Mouse (Mus musculus): ENCODE measurements at regions not wholly inside any gene's neighbourhood (a gene's known extent, or its start where the extent isn't known, plus 50 kb on each side); places are given as distances from the start of the nearest gene placed in this dataset.

GRCm38 (mm10) chr1:137738157-137738851 is 437.2 kb downstream of the Ptprc start:
- no peak for DNase-seq

GRCm38 (mm10) chr1:137703882-137704281 is 471.6 kb downstream of the Ptprc start:
- no peak for DNase-seq

- no peak for DNase-seq
These were observed 476.6 kb downstream of the Ptprc start for GRCm38 (mm10) chr1:137698876-137699275.

- DNase-seq = no peak
These were observed 478.2 kb downstream of the Ptprc start for GRCm38 (mm10) chr1:137697289-137697688.

DNA sequence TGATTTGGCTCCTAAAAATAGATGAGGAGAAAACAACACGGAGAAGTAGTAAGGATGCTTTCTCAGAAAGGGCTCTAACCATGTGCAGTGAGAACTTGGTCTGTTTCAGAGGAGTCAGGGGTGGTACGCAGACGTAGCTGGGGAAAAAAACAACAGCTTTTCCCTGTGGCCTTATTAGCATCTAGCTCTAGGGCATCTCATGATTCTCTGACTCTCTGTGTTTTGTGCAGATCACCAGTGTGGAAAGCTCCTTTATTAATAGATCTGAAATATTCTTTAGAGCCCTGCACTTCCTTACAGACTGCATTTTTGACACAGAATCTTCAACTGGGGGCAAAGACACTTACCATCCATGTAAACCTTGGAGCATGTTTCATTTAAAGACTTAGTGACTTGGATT is 478.7 kb downstream of the Ptprc start:
- no peak for DNase-seq

GRCm38 (mm10) chr1:137695751-137696150 is 479.8 kb downstream of the Ptprc start:
- no peak for DNase-seq

GRCm38 (mm10) chr1:137692525-137692924 is 483.0 kb downstream of the Ptprc start:
- no peak for DNase-seq

- DNase-seq = no peak
These were observed 484.5 kb downstream of the Ptprc start for GRCm38 (mm10) chr1:137690860-137691595.

DNA sequence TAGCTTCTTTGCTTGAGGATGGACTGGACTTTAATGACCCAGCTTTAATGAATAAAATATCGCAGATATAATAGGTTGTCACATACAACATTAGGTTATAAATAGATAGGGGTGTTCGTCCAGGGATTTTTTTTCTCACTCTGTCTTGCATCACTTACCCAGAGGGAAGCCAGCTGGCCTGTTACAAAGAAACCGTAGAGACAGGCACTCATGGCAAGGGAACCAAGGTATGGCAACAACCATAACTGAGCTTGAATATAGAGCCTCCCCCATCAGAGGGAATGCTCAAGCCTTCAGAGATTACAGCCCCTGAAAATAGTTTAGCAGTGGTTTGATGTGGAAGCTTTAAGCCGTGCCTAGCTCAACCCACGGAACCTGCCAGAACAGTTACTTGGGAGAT is 504.9 kb downstream of the Ptprc start:
- DNase-seq = no peak

DNA sequence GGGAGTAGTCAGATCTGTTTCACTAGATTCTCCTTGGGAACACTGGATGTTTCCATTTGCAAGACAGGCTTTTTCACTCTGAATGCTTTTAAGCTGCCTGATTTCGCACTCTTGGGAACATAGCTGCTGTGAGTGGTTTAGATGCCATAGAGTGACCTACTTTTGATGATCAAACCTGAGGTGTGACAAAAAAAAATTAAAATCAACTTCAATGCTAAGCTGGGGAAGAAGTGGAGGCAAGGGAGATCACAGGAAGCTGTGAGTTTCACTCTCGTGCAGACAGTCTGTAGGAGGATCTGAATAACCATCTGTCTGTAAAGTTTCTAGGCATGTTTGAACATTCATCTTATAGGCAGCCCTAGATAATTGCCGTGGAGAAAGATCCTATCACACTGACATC is 505.7 kb downstream of the Ptprc start:
- peak; percentile 12 for DNase-seq

- DNase-seq = peak; percentile 30
These were observed 517.4 kb downstream of the Ptprc start for GRCm38 (mm10) chr1:137658141-137658540.

GRCm38 (mm10) chr1:137656900-137657458 is 518.5 kb downstream of the Ptprc start:
- DNase-seq = peak; percentile 11

- no peak for DNase-seq
These were observed 521.3 kb downstream of the Ptprc start for GRCm38 (mm10) chr1:137654171-137654570.

DNA sequence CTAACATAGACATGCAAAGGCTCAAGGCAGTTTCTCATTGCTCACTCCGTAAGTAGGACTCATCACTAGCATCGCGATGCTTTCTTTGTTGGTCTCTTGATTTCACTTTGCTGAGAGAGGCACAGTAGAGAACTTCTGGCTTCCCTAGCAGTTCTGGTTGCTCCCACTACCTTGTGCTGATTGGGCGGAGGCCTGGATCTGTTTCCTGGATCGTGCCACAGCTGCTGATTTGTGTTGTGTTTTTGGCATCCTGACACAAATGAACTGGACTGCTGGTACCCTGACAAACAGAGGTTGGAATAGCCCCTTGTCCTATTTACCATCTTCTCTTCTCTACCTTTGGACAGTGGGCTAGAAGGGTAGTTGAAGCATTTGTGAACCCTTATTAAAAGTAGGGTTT is 522.0 kb downstream of the Ptprc start:
- no peak for DNase-seq

- DNase-seq = no peak
These were observed 524.9 kb downstream of the Ptprc start for GRCm38 (mm10) chr1:137650629-137651028.

DNA sequence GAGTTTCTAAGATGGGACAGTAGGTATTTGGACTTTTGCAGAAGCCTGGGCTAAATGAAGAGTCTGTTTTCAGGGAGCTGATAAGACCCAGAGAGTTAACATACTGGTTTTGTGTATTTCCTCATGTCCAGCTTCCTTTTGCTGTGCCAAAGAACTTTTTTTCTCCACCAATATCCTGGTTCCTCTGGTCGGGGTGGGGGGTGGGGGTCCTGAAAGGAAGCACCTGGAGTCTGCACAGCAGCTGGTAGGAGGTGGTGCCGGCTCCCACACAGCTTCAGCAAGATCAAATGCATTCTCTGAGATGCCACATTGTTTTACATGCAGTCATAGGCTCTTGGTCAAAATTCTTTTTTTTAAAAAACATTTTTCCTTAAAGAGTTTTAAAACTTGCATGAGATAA is 525.4 kb downstream of the Ptprc start:
- no peak for DNase-seq

DNA sequence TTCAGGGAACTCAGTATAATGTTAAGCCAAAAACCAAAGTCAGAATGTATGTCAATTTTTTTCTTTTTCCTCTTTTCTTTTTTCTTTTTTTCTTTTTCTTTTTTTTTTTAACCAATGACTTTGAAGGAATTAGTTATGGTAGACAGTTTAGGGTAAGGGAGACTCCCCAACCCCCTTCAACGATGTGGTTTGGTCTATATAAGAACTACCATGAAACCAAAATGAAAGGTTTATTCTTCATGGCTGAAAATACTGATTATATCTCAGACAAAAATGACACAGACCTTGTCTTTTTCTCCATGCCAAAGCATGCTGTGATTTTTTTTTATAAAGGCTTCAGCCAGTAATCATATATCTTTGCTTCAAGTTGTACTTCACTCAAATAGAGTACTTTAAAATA is 526.7 kb downstream of the Ptprc start:
- DNase-seq = no peak

DNA sequence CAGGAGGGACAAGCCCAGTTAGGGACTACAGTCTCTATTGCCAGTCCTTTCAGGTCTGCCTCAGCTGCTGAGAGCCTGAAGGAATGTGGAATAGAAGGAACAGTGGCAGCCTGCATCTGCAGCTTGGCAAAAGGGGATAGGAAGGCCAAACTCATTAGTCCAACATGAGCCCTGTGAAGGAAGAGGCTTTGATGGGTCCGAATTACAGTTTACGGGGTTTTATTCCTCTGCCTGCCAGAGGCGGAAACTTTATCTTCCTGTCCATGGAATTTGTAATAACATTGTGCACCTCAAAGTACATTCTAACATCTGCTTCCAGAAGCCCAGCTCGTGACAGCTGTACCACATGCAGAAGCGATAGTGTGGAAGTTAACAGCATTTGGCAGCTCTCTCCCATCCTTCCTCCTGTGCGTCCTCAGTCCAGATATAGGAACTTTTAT is 530.9 kb downstream of the Ptprc start:
- DNase-seq = no peak

DNA sequence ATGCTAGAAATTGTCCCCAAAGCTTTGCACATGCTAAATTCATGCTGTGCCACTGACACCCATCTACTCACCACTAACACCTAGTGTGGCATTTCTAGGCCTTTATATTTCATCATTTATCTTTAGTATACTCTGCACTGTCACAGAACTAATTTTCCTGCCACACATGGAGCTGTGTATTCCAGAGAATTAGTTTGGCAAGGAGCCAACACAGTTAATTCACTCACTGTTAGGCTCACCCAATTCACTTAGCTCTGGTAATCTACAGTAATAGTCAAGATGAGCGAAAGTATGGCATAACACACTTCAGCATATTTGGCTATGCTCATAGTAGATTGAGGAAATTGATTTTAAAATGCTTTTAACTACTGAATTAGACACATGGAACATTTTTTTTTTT is 532.0 kb downstream of the Ptprc start:
- no peak for DNase-seq

DNA sequence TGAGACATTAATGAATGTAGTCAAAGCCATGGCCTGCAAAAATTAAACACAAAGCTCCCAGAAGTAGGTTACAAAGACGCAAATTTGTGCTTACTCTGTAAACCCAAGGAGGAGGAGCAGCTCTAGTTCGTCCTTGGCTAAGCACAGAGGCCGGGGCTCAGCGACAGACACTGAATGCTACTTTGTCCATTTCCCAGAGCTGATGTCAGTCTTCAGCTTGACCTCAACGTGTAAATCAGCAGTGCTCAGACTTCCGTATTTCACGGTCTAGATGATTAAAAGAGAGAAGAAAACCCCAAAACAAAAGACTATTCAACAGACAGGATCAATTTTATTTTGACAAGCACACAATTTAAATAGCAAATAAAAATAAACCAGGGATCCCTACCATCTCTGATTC is 534.7 kb downstream of the Ptprc start:
- DNase-seq = no peak

DNA sequence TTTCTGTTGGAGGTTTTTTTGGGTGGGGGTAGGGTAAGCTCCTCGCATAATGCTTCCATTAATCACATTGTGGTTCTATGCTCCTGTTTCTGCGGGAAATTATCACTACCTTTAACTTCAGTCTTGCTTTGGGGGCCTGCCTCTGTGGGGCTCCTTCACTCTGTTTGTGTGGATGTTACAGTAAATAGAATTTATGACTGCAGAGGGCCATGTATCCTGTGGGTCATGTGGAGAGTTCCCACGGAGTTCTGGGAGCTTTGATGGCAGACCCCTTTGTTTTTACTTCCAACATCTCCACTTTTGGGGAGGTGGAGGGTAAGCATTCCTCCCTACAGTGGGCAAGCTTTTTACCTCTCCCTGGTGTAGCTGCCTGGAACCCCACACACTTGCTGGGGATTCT is 538.6 kb downstream of the Ptprc start:
- no peak for DNase-seq

DNA sequence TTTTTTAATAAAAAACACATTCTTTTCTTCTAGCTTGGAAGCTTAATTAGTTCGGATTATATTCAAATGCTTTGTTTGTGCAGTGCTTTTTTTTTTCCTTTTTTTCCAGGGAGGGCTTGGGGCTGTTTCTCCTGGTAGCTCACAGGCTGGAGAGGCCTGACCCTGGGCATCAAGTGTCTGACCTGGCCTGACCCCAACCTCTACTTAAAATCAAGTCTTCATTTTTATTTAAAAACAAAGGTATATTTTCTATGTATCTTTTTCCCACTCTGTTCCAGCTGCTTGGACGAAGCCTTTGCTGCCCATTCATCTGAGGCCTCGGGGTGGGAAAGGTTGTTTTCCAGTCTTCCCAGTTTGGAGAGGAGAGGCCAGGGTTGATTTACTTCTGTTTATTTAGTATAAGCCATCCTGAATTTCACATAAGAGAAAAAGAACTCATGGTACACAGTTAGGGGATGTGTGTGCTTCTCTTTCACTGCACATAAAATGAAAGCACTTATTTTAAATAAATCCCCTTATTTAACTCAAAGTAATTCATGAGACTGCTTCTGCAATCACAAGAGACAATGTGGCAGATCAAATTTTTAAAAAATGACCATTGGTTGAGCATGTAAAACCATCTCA is 539.1 kb downstream of the Ptprc start:
- no peak for DNase-seq

DNA sequence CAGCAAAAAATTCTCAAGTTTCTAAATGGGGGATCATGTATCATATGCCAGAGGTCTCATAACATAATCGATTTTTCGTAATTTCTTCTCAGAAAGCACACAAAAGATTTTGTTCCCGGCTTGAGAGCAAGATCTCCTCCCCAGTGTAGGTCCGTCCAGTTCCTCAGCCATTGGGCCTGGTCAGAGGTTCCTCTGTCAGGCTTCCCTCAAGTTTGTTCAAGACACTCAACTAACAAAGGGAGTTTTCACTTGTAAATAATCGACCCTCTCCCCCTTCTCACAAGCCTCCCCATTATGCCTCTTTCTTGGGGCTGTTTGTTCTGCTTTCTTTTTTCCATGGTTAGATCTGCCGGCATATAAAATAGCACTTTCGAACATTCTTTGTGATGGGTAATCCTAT is 539.7 kb downstream of the Ptprc start:
- no peak for DNase-seq

DNA sequence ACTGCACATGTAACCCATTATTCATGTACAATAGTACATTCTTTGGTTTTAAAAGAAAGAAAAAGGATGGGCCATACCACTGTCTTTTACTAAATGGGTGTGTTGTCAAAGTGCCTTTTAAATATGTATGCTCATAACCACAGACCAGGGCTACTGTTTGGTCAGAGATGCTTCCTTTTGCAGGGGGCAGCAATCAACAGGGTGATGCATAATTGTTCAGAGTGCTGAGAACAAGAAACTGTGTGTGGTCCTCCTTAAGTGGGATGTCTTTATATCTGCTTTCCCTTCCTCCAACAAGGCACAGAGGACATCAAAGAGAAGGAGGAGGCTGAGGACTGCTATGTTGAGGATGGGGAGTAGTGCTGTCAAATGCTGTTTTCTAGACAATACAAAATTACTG is 544.0 kb downstream of the Ptprc start:
- DNase-seq = no peak

All from layer of hippocampus, adult 9-11 months (tissue).